Comparison of ENCODE assay signal across 8 mouse cellular contexts in the genomic region with DNA sequence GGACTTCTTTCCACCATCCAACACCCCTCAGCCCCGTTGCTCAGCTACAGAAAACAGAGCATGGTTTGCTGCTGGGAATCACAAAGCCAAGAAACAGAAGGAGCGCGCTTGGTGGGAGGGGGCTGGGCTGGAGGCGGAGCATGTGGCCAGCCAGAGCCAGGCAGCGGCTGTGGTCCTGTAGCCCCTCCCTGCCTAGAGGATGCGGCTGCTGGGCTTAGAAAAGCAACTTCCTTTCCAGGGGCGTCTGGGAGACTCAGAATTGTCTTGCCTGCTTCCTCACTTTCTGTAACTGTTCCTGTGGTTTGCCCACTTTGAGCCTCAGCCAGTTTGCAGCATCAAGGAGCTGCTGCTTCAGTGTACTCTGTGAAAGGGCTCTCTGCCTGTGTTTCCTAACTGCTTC. TPM values are rescaled to one million over a fixed set of nuclear protein-coding genes. Genes with fewer than 3 reads are reported as not detected.
A peak's percentile ranks its signal among the peaks of the same experiment; 100 is the strongest.
DNase-seq lines count a peak whose midpoint lies in the region; ATAC-seq lines count a peak whose summit lies in the region.

No protein-coding gene starts in this region.

- H3K9ac ChIP-seq in intestine, embryonic 14.5 days (ENCODE audit: low read length), result peak overlapping the region; percentile 25

- peak; percentile 71 for ATAC-seq in intestine, embryonic 14.5 days (replicated peaks; ENCODE audit: low FRiP score, low TSS enrichment, low read depth)

- peak overlapping the region; percentile 30 for H3K4me3 ChIP-seq in intestine, embryonic 14.5 days (ENCODE audit: low read depth, low read length)
- H3K4me3 ChIP-seq in megakaryocyte, embryonic 14.5 days (replicated peaks), result peak overlapping the region; percentile 91

- H3K4me1 ChIP-seq in intestine, embryonic 14.5 days (replicated peaks; ENCODE audit: control insufficient read depth, insufficient read depth, low read length), result peaks cover 26% of the 10 kb centered on the region
- peaks cover 36% of the 10 kb centered on the region for H3K4me1 ChIP-seq in megakaryocyte, embryonic 14.5 days

- peak overlapping the region; percentile 79 for H3K27ac ChIP-seq in intestine, embryonic 14.5 days (ENCODE audit: low read depth)

- peak; percentile 30 for DNase-seq in urinary bladder, postnatal 14 days (ENCODE audit: low spot score)
- DNase-seq in urinary bladder, adult 2 months (ENCODE audit: low spot score), result no peak
- peak; percentile 91 for DNase-seq in embryo, embryonic 10 days (ENCODE audit: low spot score)
- DNase-seq in gastrocnemius, postnatal 36 days, result peak; percentile 13 to 24
- DNase-seq in intestine, embryonic 14.5 days (ENCODE audit: low spot score), result peak; percentile 84
- peak; percentile 58 to 78 for DNase-seq in left cerebral cortex, adult 9 months (ENCODE audit: low spot score in 2 of 2)
- peak; percentile 78 to 83 for DNase-seq in right cerebral cortex, postnatal 36 days (ENCODE audit: low spot score in 2 of 2)

- 0% methylated on average over 7 of the region's 7 CpGs for WGBS in intestine, embryonic 14.5 days

- H3K9me3 ChIP-seq in intestine, embryonic 14.5 days (ENCODE audit: control insufficient read depth, low read length), result no peaks in the 10 kb centered on the region
- no peaks in the 10 kb centered on the region for H3K9me3 ChIP-seq in megakaryocyte, embryonic 14.5 days

- H3K27me3 ChIP-seq in intestine, embryonic 14.5 days (replicated peaks; ENCODE audit: control insufficient read depth, insufficient read depth, low read length), result no peaks in the 10 kb centered on the region
- peaks cover 10% of the 10 kb centered on the region for H3K27me3 ChIP-seq in megakaryocyte, embryonic 14.5 days (replicated peaks)

- intact Hi-C loops in gastrocnemius, postnatal 36 days (cut with DNase I), result loop anchor here (1.0 to 5.0 kb wide), 2 partner anchors 55 to 108 kb away; no protein-coding TSS in a partner anchor

- peak overlapping the region; percentile 57 for H3K4me2 ChIP-seq in intestine, embryonic 14.5 days (ENCODE audit: low read length)

- H3K36me3 ChIP-seq in intestine, embryonic 14.5 days (ENCODE audit: control insufficient read depth, insufficient read depth, low read length), result no peaks in the 10 kb centered on the region
- no peaks in the 10 kb centered on the region for H3K36me3 ChIP-seq in megakaryocyte, embryonic 14.5 days (replicated peaks; ENCODE audit: low read length)

RNA-seq across cellular contexts. Expression of a gene that starts 16.0 kb away (rescaled TPM):
- polyA plus RNA-seq in urinary bladder, adult 2 months (2012; rRNA removed), result 0.14 and 0.25 TPM in 2 replicates
- total RNA-seq in gastrocnemius, postnatal 36 days (2021), result not detected
- 0.35 TPM in 1 of 2 replicates, not detected in the other for polyA plus RNA-seq in intestine, embryonic 14.5 days (2014; fragmentation: Nextera tagmentation; extraction: Ambion mirVana)
- not detected in 2 replicates for polyA plus RNA-seq in megakaryocyte, embryonic 14.5 days (2012; ENCODE audit: insufficient read depth, low replicate concordance)

RNA-seq across cellular contexts. Expression of a gene that starts 34.6 kb away (rescaled TPM):
- 0.12 and 0.18 TPM in 2 replicates for polyA plus RNA-seq in urinary bladder, adult 2 months (2012; rRNA removed)
- total RNA-seq in gastrocnemius, postnatal 36 days (2021), result under 1 TPM in 1 of 2 experiments, not detected in 1; 0.07 TPM
- polyA plus RNA-seq in intestine, embryonic 14.5 days (2014; fragmentation: Nextera tagmentation; extraction: Ambion mirVana), result 0.32 and 0.65 TPM in 2 replicates
- 0.48 and 1.9 TPM in 2 replicates for polyA plus RNA-seq in megakaryocyte, embryonic 14.5 days (2012; ENCODE audit: insufficient read depth, low replicate concordance)
